Mouse (Mus musculus): Measurements from ENCODE around the gene Gmeb2. TPM values are rescaled to one million over a fixed set of nuclear protein-coding genes. Genes with fewer than 3 reads are reported as not detected.

Gmeb2 gene
- total RNA-seq, 2 experiments from 2014 or later = 9.4 to 21.3 TPM

Other genes starting within 250 kb of the Gmeb2 start
- gene Chrna4, start 244.5 kb downstream of the Gmeb2 start, total RNA-seq (2014; fragmentation: Nextera tagmentation) = not detected in 2 replicates
- not detected in 2 replicates for gene Chrna4, start 244.5 kb downstream of the Gmeb2 start, total RNA-seq (2017)
- gene Kcnq2, start 152.7 kb downstream of the Gmeb2 start, total RNA-seq (2014; fragmentation: Nextera tagmentation) = not detected in 2 replicates
- not detected in 2 replicates for gene Kcnq2, start 152.7 kb downstream of the Gmeb2 start, total RNA-seq (2017)
- gene Eef1a2, start 131.0 kb downstream of the Gmeb2 start, total RNA-seq (2014; fragmentation: Nextera tagmentation) = not detected in 2 replicates
- not detected in 2 replicates for gene Eef1a2, start 131.0 kb downstream of the Gmeb2 start, total RNA-seq (2017)
- 73.6 and 95.2 TPM in 2 replicates for gene Ppdpf, start 100.8 kb downstream of the Gmeb2 start, total RNA-seq (2014; fragmentation: Nextera tagmentation)
- 67.4 and 68.6 TPM in 2 replicates for gene Ppdpf, start 100.8 kb downstream of the Gmeb2 start, total RNA-seq (2017)
- not detected in 2 replicates for gene Ptk6, start 85.2 kb downstream of the Gmeb2 start, total RNA-seq (2014; fragmentation: Nextera tagmentation)
- gene Ptk6, start 85.2 kb downstream of the Gmeb2 start, total RNA-seq (2017) = not detected in 2 replicates
- not detected in 2 replicates for gene Srms, start 74.8 kb downstream of the Gmeb2 start, total RNA-seq (2014; fragmentation: Nextera tagmentation)
- not detected in 2 replicates for gene Srms, start 74.8 kb downstream of the Gmeb2 start, total RNA-seq (2017)
- not detected in 2 replicates for gene Fndc11, start 68.0 kb downstream of the Gmeb2 start, total RNA-seq (2014; fragmentation: Nextera tagmentation)
- not detected in 2 replicates for gene Fndc11, start 68.0 kb downstream of the Gmeb2 start, total RNA-seq (2017)
- 16.1 and 18.0 TPM in 2 replicates for gene Helz2, start 46.0 kb downstream of the Gmeb2 start, total RNA-seq (2014; fragmentation: Nextera tagmentation)
- 4.9 and 5.4 TPM in 2 replicates for gene Helz2, start 46.0 kb downstream of the Gmeb2 start, total RNA-seq (2017)
- gene Stmn3, start 26.5 kb upstream of the Gmeb2 start, total RNA-seq (2014; fragmentation: Nextera tagmentation) = not detected in 2 replicates
- gene Stmn3, start 26.5 kb upstream of the Gmeb2 start, total RNA-seq (2017) = not detected in 2 replicates
- gene Rtel1, start 31.7 kb upstream of the Gmeb2 start, total RNA-seq (2014; fragmentation: Nextera tagmentation) = 110 and 144 TPM in 2 replicates
- gene Rtel1, start 31.7 kb upstream of the Gmeb2 start, total RNA-seq (2017) = 45.6 and 78.9 TPM in 2 replicates
- 20.3 and 25.2 TPM in 2 replicates for gene Zgpat, start 76.9 kb upstream of the Gmeb2 start, total RNA-seq (2014; fragmentation: Nextera tagmentation)
- gene Zgpat, start 76.9 kb upstream of the Gmeb2 start, total RNA-seq (2017) = 26.2 and 45.0 TPM in 2 replicates
- gene Arfrp1, start 77.4 kb upstream of the Gmeb2 start, total RNA-seq (2014; fragmentation: Nextera tagmentation) = 53.3 and 66.5 TPM in 2 replicates
- gene Arfrp1, start 77.4 kb upstream of the Gmeb2 start, total RNA-seq (2017) = 52.8 and 72.9 TPM in 2 replicates
- gene Lime1, start 92.0 kb upstream of the Gmeb2 start, total RNA-seq (2014; fragmentation: Nextera tagmentation) = 31.0 and 50.4 TPM in 2 replicates
- 19.8 and 26.8 TPM in 2 replicates for gene Lime1, start 92.0 kb upstream of the Gmeb2 start, total RNA-seq (2017)
- 22.8 and 38.7 TPM in 2 replicates for gene Zbtb46, start 171.4 kb upstream of the Gmeb2 start, total RNA-seq (2014; fragmentation: Nextera tagmentation)
- 22.3 and 33.5 TPM in 2 replicates for gene Zbtb46, start 171.4 kb upstream of the Gmeb2 start, total RNA-seq (2017)
- not detected in 2 replicates for gene Abhd16b, start 205.2 kb upstream of the Gmeb2 start, total RNA-seq (2014; fragmentation: Nextera tagmentation)
- not detected in 2 replicates for gene Abhd16b, start 205.2 kb upstream of the Gmeb2 start, total RNA-seq (2017)
- gene Tpd52l2, start 209.1 kb upstream of the Gmeb2 start, total RNA-seq (2014; fragmentation: Nextera tagmentation) = 65.2 and 70.9 TPM in 2 replicates
- 106 and 151 TPM in 2 replicates for gene Tpd52l2, start 209.1 kb upstream of the Gmeb2 start, total RNA-seq (2017)
- gene Dnajc5, start 232.4 kb upstream of the Gmeb2 start, total RNA-seq (2014; fragmentation: Nextera tagmentation) = 38.6 and 48.6 TPM in 2 replicates
- 34.9 and 38.1 TPM in 2 replicates for gene Dnajc5, start 232.4 kb upstream of the Gmeb2 start, total RNA-seq (2017)